Mouse (Mus musculus): ENCODE results near the gene Hspa8. TPM values are rescaled to one million over a fixed set of nuclear protein-coding genes. Genes with fewer than 3 reads are reported as not detected.
"Not testable (repeated sequence)": the region's sequence is repeated elsewhere in the genome, so short reads cannot be mapped to it uniquely, and the experiment has no call there.

Gene Hspa8
- polyA plus RNA-seq, 1 experiment from 2014 or later: 2,606 TPM

DNA sequence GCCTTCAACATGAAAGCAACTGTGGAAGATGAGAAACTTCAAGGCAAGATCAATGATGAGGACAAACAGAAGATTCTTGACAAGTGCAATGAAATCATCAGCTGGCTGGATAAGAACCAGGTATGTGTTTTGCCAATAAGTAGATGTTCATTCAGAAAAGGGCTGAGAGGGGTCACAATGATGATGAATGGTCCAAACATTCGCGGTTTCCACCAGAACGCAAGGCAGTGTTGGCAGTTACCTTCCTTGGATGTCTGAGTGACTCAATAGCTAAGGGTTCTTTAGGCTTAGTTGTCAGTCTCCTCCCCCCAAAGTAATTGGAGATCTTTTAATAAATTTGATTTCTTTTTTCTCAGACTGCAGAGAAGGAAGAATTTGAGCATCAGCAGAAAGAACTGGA lies 3.8 kb downstream of the Hspa8 start:
- H3K27ac ChIP-seq; H3K27me3 ChIP-seq (replicated peaks); ATAC-seq; H3K36me3 ChIP-seq; H3K9ac ChIP-seq; H3K4me3 ChIP-seq (replicated peaks); H3K9me3 ChIP-seq: not testable (repeated sequence)
- Histone ChIP-seq H3K4me2 (replicated peaks) (peak overlapping the region; percentile 49), H3K4me1 (replicated peaks) (peaks cover 15% of the 10 kb centered on the region)
- 50% methylated on average over 3 of the region's 3 CpGs for WGBS

DNA sequence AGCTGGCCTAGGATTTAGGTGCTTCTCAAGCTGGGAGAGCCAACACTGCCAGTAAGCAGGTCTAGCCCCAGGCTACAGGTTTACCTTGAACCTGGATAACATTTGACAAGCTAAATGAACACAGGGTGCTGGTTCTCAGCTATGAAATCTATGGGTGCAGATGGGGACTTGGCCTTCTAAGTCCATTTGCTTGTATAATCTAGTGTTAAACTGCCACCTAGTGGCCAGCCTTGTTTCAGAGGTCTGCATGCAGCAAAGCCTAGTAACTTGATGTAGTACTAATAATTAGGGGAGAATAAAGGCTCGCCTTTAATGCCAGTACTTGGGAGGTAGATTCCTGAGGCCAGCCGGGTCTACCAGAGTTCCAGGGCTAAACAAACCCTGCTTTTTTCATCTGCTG lies 4.5 kb downstream of the Hspa8 start:
- Histone ChIP-seq H3K9me3 (no peaks in the 10 kb centered on the region), H3K27me3 (replicated peaks) (no peaks in the 10 kb centered on the region), H3K4me3 (replicated peaks) (no peak overlapping the region), H3K4me2 (replicated peaks) (peak overlapping the region; percentile 34), H3K27ac (0 out of 2 replicates have a peak overlapping the region, but pooled peaks have one; percentile 19), H3K36me3 (peaks cover 8% of the 10 kb centered on the region), H3K4me1 (replicated peaks) (peaks cover 15% of the 10 kb centered on the region), H3K9ac (peak overlapping the region; percentile 32; the same call in 1 of the 2 replicates)
- no peak for ATAC-seq
- WGBS: 22% methylated on average over 2 of the region's 2 CpGs

DNA sequence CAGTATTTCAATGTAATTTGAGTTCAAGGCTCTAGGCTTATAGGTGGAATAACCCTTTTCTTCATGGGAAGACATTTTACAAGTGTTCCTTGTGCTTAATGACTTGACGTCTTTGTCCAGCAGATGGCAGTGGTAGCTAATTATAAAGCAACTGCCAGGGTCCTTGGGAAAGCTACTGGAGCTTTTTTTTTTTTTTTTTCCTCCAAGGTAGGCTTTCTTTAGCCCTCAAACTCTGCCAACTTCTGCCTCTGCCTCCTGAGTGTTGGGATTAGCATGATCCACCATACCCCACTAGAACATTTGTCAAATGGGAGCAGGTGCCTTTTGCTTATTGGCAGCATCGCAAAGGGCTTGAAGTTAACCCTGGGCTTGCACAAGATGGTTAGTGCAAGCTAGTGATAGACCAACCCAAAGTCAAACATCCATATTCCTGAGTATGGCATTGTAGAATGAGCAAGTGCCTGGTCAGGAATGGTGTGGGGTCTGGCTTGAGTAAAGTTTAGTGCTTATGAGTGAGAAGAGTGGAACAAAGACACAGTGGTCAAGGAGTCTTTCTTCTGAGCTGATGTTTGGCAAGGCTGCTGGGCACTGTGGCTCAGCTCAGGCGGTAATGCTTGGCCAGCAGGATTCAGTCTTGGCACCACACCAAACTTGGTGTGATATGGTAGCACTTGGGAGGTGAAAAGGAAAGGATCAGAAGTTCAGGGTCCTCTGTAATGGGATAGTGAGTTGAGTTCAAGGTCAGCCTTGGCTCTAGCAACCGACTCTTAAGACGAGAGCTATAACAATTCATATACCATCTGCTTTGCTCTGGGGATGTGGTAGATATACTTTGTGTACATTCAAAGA lies 5.9 kb downstream of the Hspa8 start:
- ATAC-seq: peak; percentile 47
- H3K4me1 ChIP-seq (replicated peaks): peaks cover 15% of the 10 kb centered on the region

DNA sequence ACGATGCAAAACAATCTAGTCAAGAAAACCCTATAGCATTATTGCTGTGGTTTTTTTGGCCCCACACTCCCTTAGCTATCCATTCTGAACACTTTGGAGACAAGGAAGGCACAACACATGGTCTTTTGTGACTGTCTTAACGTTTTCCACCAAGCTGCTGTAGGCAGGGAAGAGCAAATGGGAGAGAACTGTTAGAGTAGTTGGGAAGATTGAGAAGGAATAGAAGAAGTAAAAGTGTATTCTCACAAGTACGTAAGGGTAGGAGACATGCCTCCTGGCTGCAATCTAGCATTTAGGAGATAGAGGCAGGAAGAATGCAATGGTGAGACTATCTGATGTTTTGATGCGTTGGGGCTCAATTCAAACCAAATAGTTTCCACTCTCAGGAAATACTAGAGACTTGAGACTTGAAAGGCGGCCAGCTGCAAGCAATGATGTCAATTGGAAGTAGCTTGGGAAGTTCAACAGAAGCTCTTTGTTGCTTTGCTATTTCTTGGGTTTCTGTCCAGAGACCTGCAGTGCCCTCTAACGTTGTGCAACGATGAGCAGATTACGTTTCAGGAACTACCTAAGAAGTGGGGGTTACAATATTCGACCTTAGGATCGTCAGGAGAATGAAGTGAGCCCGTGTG lies 6.6 kb downstream of the Hspa8 start:
- H3K4me3 ChIP-seq (replicated peaks): no peak overlapping the region
- peaks cover 15% of the 10 kb centered on the region for H3K4me1 ChIP-seq (replicated peaks)
- H3K27ac ChIP-seq: peak overlapping the region; percentile 56
- peak; percentile 24 for ATAC-seq
- no peak overlapping the region for H3K4me2 ChIP-seq (replicated peaks)
- no peaks in the 10 kb centered on the region for H3K27me3 ChIP-seq (replicated peaks)
- no peak overlapping the region for H3K9ac ChIP-seq
- no peaks in the 10 kb centered on the region for H3K9me3 ChIP-seq
- peaks cover 8% of the 10 kb centered on the region for H3K36me3 ChIP-seq
- WGBS: 14% methylated on average over 11 of the region's 11 CpGs

More for the DNA sequence above, 5.9 kb downstream of the Hspa8 start:
- H3K4me2 ChIP-seq (replicated peaks): no peak overlapping the region
- H3K9me3 ChIP-seq: no peaks in the 10 kb centered on the region
- H3K4me3 ChIP-seq (replicated peaks): no peak overlapping the region
- H3K9ac ChIP-seq: no peak overlapping the region
- peaks cover 8% of the 10 kb centered on the region for H3K36me3 ChIP-seq
- H3K27ac ChIP-seq: peak overlapping the region; percentile 56
- 26% methylated on average over 5 of the region's 5 CpGs for WGBS
- H3K27me3 ChIP-seq (replicated peaks): no peaks in the 10 kb centered on the region

DNA sequence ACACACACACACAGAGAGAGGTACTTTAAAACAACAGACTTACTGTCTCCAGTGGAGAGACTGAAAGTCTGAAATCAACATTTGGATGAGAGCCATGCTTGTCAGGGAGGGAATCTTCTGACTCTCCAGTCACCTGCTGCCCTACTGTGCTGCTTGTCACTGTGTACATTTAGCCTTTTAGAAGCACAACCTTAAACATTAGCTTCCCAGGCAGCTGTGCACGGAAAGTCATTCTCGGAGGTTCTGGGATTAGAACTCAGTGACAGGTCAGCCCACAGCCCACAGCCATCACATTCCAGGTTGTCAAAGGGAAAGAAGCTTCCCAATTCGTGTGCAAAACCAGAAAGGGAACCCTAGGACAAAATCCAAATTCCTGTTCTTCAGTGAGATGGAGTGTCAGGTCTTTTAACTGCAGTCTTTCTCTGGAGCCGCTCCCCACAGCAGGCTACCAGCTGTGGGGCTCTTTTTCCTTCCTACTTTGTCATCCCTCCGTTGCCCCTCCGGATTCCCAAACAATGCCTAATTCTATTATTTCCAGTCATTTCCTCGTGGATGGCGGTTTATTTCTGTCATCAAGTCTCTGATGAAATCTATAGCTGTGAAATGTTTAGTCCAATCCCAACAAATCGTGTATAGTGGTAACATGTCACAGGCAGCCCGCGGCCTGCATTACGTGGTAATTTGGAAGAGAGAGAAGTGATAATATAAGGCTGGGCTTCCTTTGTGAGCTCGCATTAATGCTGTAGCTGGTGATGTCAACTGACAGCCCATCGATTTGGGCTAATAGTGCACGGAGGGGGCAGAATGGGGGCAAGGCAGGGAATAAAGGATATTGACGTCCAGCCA lies 7.5 kb downstream of the Hspa8 start:
- H3K27ac ChIP-seq: peak overlapping the region; percentile 42; the same call in 1 of the 2 replicates
- no peaks in the 10 kb centered on the region for H3K27me3 ChIP-seq (replicated peaks)
- no peak overlapping the region for H3K9ac ChIP-seq
- H3K4me2 ChIP-seq (replicated peaks): no peak overlapping the region
- peaks cover 8% of the 10 kb centered on the region for H3K36me3 ChIP-seq
- no peak overlapping the region for H3K4me3 ChIP-seq (replicated peaks)
- 33% methylated on average over 16 of the region's 16 CpGs for WGBS
- no peaks in the 10 kb centered on the region for H3K9me3 ChIP-seq
- peak; percentile 10; the same call in 1 of the 2 replicates for ATAC-seq
- H3K4me1 ChIP-seq (replicated peaks): peaks cover 15% of the 10 kb centered on the region

DNA sequence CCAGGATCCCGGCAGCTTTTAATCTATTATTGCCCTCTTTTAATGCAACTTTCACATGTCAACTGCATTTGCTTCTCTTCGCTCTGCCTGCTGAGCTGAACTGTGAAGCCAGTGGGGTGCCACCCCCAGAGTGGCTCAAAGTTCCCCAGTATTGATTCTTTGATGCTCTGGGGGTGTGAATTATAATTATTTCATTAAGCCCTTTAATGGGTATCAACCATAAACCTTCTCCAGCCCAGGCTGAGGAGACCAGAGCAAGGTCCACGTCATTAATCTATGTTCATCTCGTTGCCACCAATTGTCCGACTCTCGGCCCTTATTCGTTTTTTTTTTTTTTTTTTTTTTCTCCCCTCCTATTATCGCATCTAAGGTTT lies 8.1 kb downstream of the Hspa8 start:
- H3K4me1 ChIP-seq (replicated peaks): peaks cover 15% of the 10 kb centered on the region
- H3K4me2 ChIP-seq (replicated peaks): no peak overlapping the region
- H3K27ac ChIP-seq: no peak overlapping the region
- no peak for ATAC-seq
- no peaks in the 10 kb centered on the region for H3K27me3 ChIP-seq (replicated peaks)
- no peak overlapping the region for H3K4me3 ChIP-seq (replicated peaks)
- WGBS: 64% methylated on average over 8 of the region's 8 CpGs
- H3K36me3 ChIP-seq: peaks cover 8% of the 10 kb centered on the region
- no peak overlapping the region for H3K9ac ChIP-seq
- no peaks in the 10 kb centered on the region for H3K9me3 ChIP-seq

DNA sequence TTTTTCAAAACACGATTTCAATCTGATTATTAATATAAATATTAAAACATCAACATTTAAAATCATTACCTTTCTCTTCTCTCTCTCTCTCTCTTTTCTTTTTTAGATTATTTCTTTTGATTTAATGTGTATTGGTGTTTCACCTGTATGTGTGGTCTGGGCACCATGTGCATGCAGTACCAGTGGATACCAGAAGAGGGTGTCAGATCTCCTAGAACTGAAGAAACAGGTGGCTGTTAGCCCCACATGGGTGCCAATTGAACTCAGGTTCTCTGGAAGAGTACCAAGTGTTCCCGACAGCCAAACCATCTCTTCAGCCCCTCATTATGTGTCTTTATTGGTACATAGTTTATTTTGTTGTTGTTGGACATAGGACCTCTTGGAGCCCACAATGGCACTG lies 11.1 kb downstream of the Hspa8 start:
- Histone ChIP-seq H3K9me3 (no peaks in the 10 kb centered on the region), H3K4me3 (replicated peaks) (no peak overlapping the region), H3K27me3 (replicated peaks) (no peaks in the 10 kb centered on the region), H3K27ac (no peak overlapping the region), H3K9ac (no peak overlapping the region), H3K36me3 (no peaks in the 10 kb centered on the region), H3K4me1 (replicated peaks) (peaks cover 4% of the 10 kb centered on the region), H3K4me2 (replicated peaks) (no peak overlapping the region)
- 67% methylated on average over 2 of the region's 2 CpGs for WGBS
- no peak for ATAC-seq

DNA sequence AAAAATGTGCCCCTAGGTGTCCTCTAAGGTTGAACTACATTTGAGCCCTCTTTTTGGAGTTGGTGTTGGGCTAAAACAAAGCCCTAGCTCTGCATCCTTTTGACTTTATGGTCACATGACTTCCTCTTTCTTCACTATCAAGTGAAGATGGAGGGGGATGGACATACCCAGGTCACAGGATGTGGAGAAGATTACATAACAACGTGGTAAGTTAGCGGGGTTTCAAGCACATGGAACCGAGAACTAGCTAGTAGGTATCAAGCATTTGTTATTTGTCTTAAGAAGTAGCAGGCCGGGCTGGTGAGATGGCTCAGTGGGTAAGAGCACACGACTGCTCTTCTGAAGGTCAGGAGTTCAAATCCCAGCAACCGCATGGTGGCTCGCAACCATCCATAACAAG lies 13.3 kb downstream of the Hspa8 start:
- ATAC-seq: no peak
- no peaks in the 10 kb centered on the region for H3K9me3 ChIP-seq
- no peak overlapping the region for H3K4me3 ChIP-seq (replicated peaks)
- H3K36me3 ChIP-seq: no peaks in the 10 kb centered on the region
- H3K4me1 ChIP-seq (replicated peaks): no peaks in the 10 kb centered on the region
- no peak overlapping the region for H3K4me2 ChIP-seq (replicated peaks)
- WGBS: 80% methylated on average over 7 of the region's 7 CpGs
- no peak overlapping the region for H3K9ac ChIP-seq
- H3K27me3 ChIP-seq (replicated peaks): no peaks in the 10 kb centered on the region
- no peak overlapping the region for H3K27ac ChIP-seq

DNA sequence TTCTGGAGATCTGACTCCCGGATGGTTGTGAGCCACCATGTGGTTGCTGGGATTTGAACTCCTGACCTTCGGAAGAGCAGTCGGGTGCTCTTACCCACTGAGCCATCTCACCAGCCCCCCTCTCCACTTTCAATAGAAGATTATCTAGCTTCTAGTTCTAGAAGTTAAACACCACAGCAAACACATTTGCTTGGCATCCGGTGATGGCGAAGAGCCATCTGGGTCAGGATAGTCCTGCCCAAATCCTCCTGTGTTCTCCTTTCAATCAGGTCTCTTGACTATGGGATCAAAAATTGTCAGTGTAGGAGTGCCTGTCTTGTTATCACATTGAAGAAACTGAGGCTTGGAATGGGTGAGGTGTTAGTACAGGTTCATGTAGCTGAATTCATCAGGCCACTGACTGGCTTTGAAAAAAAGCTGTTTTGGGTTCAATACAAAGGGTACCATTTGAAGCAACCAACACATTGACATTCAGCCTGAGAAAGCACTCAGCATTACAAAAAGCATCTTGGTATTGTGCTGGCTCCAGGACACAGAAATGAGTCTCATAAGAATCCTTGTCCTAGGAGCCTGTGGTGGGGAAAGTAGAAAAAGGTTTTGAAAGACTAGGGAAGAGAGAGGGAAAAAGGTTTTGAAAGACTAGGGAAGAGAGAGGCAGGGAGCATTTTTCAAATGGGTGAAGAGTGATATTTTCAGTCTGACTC lies 16.7 kb downstream of the Hspa8 start:
- no peak overlapping the region for H3K4me2 ChIP-seq (replicated peaks)
- WGBS: 88% methylated on average over 5 of the region's 5 CpGs
- peaks cover 8% of the 10 kb centered on the region for H3K4me1 ChIP-seq (replicated peaks)
- no peak for ATAC-seq
- H3K4me3 ChIP-seq (replicated peaks): no peak overlapping the region
- H3K27me3 ChIP-seq (replicated peaks): no peaks in the 10 kb centered on the region
- H3K9me3 ChIP-seq: no peaks in the 10 kb centered on the region
- H3K36me3 ChIP-seq: no peaks in the 10 kb centered on the region
- H3K27ac ChIP-seq: no peak overlapping the region
- no peak overlapping the region for H3K9ac ChIP-seq

DNA sequence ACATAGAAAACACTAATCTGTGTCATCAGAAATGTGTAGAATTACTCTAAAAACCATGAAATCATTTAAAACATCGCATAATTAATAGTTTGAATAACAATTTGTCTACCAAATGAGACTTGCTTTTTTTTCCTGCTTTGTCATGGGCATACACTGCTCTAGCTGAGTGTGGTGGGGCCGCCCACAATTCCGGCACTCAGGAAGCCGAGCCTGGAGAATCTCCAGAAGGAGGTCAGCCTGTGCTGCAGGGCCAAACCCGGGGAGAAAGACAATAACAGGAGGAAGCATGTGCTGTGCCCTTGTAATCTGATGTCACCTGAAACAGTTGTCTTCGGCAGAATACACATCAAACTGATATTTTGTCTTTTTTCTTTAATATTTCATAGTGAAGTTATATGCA lies 24.8 kb downstream of the Hspa8 start:
- Histone ChIP-seq H3K9ac (no peak overlapping the region), H3K36me3 (no peaks in the 10 kb centered on the region), H3K4me2 (replicated peaks) (no peak overlapping the region), H3K9me3 (no peaks in the 10 kb centered on the region), H3K4me3 (replicated peaks) (no peak overlapping the region), H3K27me3 (replicated peaks) (no peaks in the 10 kb centered on the region), H3K27ac (no peak overlapping the region), H3K4me1 (replicated peaks) (peaks cover 8% of the 10 kb centered on the region)
- ATAC-seq: no peak
- WGBS: 47% methylated on average over 6 of the region's 6 CpGs

DNA sequence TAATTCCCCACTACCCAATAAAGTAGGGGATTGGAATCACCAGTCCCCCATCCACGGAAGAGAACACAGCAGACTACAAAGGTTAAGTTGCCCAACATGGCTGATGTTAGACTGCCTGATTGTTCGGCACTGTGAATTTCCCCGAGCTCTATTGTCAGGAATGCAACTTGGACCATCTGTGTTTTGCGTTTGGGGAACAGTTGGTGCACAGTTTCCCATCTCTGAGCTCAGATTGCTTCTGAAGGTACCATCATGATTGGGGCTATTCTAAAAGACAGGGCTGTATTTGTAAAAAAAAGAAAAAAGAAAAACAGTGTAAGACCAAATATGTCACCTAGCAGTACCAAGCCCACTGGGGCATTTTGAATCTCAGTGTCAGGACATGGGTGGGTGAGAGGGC lies 26.6 kb downstream of the Hspa8 start:
- Histone ChIP-seq H3K9ac (no peak overlapping the region), H3K27me3 (replicated peaks) (no peaks in the 10 kb centered on the region), H3K4me1 (replicated peaks) (no peaks in the 10 kb centered on the region), H3K4me2 (replicated peaks) (no peak overlapping the region), H3K9me3 (no peaks in the 10 kb centered on the region), H3K4me3 (replicated peaks) (no peak overlapping the region), H3K27ac (no peak overlapping the region), H3K36me3 (no peaks in the 10 kb centered on the region)
- 85% methylated on average over 4 of the region's 4 CpGs for WGBS
- ATAC-seq: no peak

DNA sequence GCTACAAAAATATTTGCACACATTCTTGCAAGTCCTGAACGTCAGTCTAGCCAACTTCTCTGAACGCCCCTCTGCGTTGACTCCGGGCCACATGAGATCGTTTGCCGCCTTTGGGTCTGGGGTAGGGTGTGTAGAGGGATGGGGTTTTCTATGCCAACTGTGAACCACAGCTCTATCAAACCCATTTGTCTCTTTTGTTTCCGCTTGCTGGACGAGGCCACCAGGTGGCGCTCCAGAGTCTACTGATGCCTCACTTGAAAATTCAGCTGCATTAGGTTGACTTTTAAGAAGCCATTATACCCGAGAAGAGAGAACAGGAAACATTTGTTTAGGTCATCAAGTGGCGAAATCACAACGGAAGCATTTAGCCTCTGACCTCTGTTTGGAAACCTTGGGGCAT lies 33.8 kb downstream of the Hspa8 start:
- 7% methylated on average over 12 of the region's 12 CpGs for WGBS
- ATAC-seq: no peak
- Histone ChIP-seq H3K27me3 (replicated peaks) (no peaks in the 10 kb centered on the region), H3K27ac (no peak overlapping the region), H3K36me3 (no peaks in the 10 kb centered on the region), H3K4me1 (replicated peaks) (no peaks in the 10 kb centered on the region), H3K4me2 (replicated peaks) (no peak overlapping the region), H3K4me3 (replicated peaks) (no peak overlapping the region), H3K9me3 (no peaks in the 10 kb centered on the region), H3K9ac (no peak overlapping the region)

All from intestine, embryonic 15.5 days (tissue).